Mouse (Mus musculus) forebrain, embryonic 15.5 days (tissue): Measurements from ENCODE around the gene Sh3bp5. TPM values are rescaled to one million over a fixed set of nuclear protein-coding genes. Genes with fewer than 3 reads are reported as not detected.

Source experiments
- ATAC-seq: fragments of 200-750 bp; cut with Nextera tagmentation; replicated peaks from 2 replicates; pipeline ENCODE4 v1.8.0; 2017; ENCODE audit warnings: mild to moderate bottlenecking, moderate TSS enrichment, moderate library complexity
- H3K27ac ChIP-seq: fragments of 300-500 bp; sonication (generic); replicated peaks from 2 replicates; pipeline ENCODE4 v1.5.1; 2015; ENCODE audit warnings: mild to moderate bottlenecking, inconsistent platforms
- H3K27me3 ChIP-seq: fragments of 300-500 bp; sonication (generic); 2 replicates; pipeline ENCODE4 v1.6.1; 2015; ENCODE audit warnings: inconsistent platforms
- H3K36me3 ChIP-seq: fragments of 300-500 bp; sonication (generic); 2 replicates; pipeline ENCODE4 v1.6.1; 2015; ENCODE audit warnings: mild to moderate bottlenecking, inconsistent platforms
- H3K4me1 ChIP-seq: fragments of 300-500 bp; sonication (generic); 2 replicates; pipeline ENCODE4 v1.6.1; 2015; ENCODE audit warnings: inconsistent platforms
- H3K4me2 ChIP-seq: fragments of 300-500 bp; sonication (generic); replicated peaks from 2 replicates; pipeline ENCODE4 v1.6.1; 2015; ENCODE audit warnings: mild to moderate bottlenecking, inconsistent platforms
- H3K4me3 ChIP-seq: fragments of 300-500 bp; sonication (generic); 2 replicates; pipeline ENCODE4 v1.5.1; 2015; ENCODE audit warnings: mild to moderate bottlenecking, inconsistent platforms
- H3K9ac ChIP-seq: fragments of 300-500 bp; sonication (generic); replicated peaks from 2 replicates; pipeline ENCODE4 v1.6.1; 2015; ENCODE audit warnings: mild to moderate bottlenecking, inconsistent platforms
- H3K9me3 ChIP-seq: fragments of 300-500 bp; sonication (generic); 2 replicates; pipeline ENCODE4 v1.6.1; 2016; ENCODE audit warnings: inconsistent platforms
- WGBS: fragments of 180-500 bp; shearing (Covaris S2); methylation state at CpG from one replicate; pipeline ENCODE4 v1.1.7; 2015; ENCODE audit warnings: mixed read lengths; 5-methylcytosine and 5-hydroxymethylcytosine counted together
- polyA plus RNA-seq: library from polyadenylated mRNA; unstranded; fragments of >200 nt; fragmentation: Nextera tagmentation; extraction: Ambion mirVana; gene quantifications from 2 replicates; pipeline ENCODE4 v1.2.1, GENCODE M21; 2015

Gene Sh3bp5
- polyA plus RNA-seq, 1 experiment from 2014 or later, result 115 TPM

DNA sequence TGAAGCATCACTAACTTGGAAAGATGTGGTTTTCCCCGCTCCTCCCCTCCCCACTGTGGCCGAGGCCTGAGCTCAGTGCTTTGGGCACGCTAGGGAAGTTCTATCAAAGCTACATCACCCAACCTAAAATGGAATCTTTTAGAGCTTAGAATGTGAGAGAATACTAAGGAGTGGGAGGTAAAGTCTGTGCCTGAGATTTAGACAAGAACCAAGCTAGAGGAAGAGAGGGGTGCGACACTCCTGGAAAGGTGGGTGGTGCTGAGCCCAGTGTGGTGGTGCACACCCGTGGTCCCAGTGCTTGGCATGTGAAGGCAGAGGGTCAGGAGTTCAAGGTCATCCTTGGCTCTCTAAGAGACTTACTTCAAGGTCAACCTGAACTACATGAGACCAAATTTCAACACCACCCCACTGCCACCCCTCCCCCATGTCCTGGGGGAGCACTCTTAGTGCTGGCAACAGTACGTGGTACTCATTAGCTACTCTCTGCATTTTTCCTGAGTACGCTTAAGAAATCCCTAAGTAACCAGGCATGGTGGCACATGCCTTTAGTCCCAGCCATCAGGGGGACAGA, 40.2 kb downstream of the Sh3bp5 start:
- Histone ChIP-seq H3K9ac (no peak overlapping the region), H3K27ac (no peak overlapping the region), H3K4me1 (no peaks in the 10 kb centered on the region), H3K36me3 (no peaks in the 10 kb centered on the region), H3K4me3 (no peak overlapping the region), H3K27me3 (no peaks in the 10 kb centered on the region), H3K4me2 (no peak overlapping the region), H3K9me3 (no peaks in the 10 kb centered on the region)
- 94% methylated on average over 7 of the region's 7 CpGs for WGBS
- ATAC-seq, result no peak

DNA sequence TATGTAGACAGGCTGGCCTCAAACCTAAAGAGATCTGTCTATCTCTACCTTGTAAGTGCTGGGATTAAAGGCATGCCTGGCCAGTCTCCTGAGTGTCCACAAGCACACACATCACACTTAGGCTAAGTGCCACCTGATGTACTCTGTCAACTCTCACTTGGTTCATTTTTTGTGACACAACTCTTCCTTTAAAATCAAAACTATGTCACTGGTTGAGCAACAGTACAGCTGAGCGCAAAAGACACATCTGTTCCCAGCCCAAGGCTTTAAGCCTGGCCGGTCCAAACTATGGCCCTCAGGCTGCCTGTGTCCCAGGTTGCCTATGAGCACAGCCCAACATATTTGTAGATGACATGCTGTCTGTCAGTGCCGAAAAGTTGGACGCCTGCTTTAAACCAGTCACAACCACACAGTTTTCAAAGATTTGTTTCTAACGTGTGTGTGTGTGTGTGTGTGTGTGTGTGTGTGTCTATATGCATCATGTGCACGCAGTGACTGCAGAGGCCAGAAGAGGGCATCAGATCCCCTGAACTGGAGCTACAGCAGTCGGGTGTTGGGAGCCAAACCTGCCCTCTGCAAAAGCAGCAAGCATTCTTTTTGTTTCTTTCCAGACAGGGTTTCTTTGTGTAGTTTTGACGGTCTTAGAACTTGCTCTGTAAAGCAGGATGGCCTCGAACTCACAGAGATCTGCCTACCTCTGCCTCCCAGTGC, 40.9 kb downstream of the Sh3bp5 start:
- Histone ChIP-seq H3K4me1 (no peaks in the 10 kb centered on the region), H3K9me3 (no peaks in the 10 kb centered on the region), H3K4me2 (no peak overlapping the region), H3K36me3 (no peaks in the 10 kb centered on the region), H3K27ac (no peak overlapping the region), H3K9ac (no peak overlapping the region), H3K27me3 (no peaks in the 10 kb centered on the region), H3K4me3 (no peak overlapping the region)
- no peak for ATAC-seq
- WGBS, result 97% methylated on average over 9 of the region's 9 CpGs

DNA sequence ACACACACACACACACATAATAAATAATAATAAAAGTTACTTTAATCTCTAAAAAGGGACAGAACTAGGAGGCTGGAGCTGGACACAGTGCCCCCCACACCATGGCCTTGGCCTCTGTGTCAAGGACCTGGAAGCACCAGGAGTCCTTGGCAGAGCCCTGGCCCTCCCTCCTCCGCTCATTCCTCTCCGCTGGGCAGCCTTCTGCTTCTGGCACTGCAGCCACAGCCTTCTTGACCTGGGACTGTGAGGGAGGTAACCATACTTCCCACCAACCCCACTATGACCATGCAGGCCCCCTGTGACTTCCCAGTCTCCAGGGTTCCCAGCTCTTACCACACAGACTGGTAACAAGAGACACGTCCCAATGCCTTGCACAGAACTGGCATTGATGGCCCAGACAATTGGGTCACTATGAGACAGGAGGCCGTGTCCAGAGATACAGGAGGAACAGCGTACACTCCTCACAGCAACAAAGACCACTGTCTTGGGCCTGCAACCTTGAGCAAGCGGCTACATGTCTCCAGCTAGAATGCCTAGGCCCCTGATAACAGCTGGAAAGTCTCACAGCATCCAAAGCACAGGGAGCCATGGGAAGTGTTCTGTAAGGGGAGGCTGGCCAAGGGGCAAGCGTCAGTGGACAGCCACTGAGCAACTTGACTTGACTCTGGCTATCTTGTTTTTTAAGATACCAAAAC, 41.8 kb downstream of the Sh3bp5 start:
- WGBS, result 92% methylated on average over 7 of the region's 7 CpGs
- no peaks in the 10 kb centered on the region for H3K27me3 ChIP-seq
- no peak overlapping the region for H3K27ac ChIP-seq
- ATAC-seq, result no peak
- no peak overlapping the region for H3K4me3 ChIP-seq
- H3K9me3 ChIP-seq, result no peaks in the 10 kb centered on the region
- no peak overlapping the region for H3K4me2 ChIP-seq
- H3K9ac ChIP-seq, result no peak overlapping the region
- no peaks in the 10 kb centered on the region for H3K36me3 ChIP-seq
- H3K4me1 ChIP-seq, result no peaks in the 10 kb centered on the region

DNA sequence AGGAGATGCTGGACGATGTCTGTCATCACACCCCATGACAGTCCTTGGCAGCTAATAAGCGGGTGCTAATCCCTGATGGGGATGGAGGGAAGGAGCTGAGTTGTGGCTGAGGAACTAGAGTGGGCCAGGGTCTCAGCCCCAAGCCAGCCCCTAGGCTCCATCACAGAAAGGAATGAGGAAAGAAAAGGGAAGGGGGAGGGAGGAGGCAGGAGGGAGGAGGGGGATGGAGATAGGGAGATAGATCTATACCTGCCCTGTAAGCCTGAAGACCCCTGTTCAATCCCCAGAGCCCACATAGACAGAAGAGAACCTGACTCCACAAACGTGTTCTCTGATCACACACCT, 42.4 kb downstream of the Sh3bp5 start:
- no peaks in the 10 kb centered on the region for H3K9me3 ChIP-seq
- H3K9ac ChIP-seq, result no peak overlapping the region
- H3K4me3 ChIP-seq, result no peak overlapping the region
- H3K4me2 ChIP-seq, result no peak overlapping the region
- ATAC-seq, result no peak
- H3K27ac ChIP-seq, result no peak overlapping the region
- H3K27me3 ChIP-seq, result no peaks in the 10 kb centered on the region
- no peaks in the 10 kb centered on the region for H3K36me3 ChIP-seq
- H3K4me1 ChIP-seq, result no peaks in the 10 kb centered on the region
- 75% methylated on average over 3 of the region's 3 CpGs for WGBS

DNA sequence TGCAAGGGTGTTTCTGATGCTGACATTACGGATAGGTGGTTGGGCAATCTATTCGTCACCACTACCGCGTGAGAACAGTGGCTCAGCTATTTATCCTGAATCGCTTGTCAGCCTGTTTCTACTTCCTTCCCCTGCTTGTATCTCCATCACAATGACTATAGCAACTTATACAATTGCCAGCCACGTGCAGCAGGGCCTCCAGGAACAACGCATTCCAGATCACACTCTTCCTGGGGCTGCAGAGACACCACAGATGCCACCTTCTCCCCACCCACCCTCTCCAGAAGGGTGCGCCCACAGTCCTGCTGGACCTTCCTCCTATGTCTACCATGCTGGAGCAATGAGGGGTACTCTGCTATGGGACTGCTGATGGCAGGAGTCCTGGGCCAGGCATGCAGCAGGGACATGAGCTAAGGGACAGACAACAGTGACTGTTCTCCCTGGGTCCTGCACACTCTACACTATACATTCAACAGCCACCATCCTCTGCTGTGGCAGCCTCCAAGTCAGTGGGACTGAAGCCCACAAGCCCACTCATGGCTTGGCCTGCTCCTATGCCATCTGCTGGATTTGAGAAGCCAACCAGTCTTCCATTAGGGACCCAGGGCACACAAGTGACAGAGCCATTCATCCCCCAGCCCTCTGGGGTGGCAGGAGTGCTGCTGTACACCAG, 42.9 kb downstream of the Sh3bp5 start:
- H3K4me1 ChIP-seq, result no peaks in the 10 kb centered on the region
- WGBS, result 77% methylated on average over 8 of the region's 8 CpGs
- H3K27me3 ChIP-seq, result no peaks in the 10 kb centered on the region
- H3K9ac ChIP-seq, result no peak overlapping the region
- ATAC-seq, result no peak
- no peak overlapping the region for H3K4me3 ChIP-seq
- H3K27ac ChIP-seq, result no peak overlapping the region
- no peak overlapping the region for H3K4me2 ChIP-seq
- H3K9me3 ChIP-seq, result no peaks in the 10 kb centered on the region
- no peaks in the 10 kb centered on the region for H3K36me3 ChIP-seq

DNA sequence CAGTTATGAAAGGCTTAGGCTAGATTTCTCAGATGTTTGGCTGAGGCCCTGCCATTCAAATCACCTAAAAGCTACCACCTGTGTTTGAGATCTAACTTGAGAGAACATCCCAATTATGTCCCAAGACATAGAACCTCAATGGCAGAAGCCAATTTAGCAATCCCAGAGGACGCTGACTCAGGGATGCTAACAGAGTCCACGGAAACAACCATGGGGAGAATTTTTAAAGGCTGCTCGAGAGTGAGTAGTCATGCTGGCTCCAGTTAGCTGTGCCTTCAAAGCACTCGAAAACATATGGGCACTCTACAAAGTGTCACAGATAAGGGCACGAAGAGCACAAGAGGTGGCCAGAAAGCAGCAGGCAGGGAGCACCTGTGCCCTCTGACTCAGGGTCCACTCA, 43.6 kb downstream of the Sh3bp5 start:
- no peak for ATAC-seq
- WGBS, result 82% methylated on average over 5 of the region's 5 CpGs

DNA sequence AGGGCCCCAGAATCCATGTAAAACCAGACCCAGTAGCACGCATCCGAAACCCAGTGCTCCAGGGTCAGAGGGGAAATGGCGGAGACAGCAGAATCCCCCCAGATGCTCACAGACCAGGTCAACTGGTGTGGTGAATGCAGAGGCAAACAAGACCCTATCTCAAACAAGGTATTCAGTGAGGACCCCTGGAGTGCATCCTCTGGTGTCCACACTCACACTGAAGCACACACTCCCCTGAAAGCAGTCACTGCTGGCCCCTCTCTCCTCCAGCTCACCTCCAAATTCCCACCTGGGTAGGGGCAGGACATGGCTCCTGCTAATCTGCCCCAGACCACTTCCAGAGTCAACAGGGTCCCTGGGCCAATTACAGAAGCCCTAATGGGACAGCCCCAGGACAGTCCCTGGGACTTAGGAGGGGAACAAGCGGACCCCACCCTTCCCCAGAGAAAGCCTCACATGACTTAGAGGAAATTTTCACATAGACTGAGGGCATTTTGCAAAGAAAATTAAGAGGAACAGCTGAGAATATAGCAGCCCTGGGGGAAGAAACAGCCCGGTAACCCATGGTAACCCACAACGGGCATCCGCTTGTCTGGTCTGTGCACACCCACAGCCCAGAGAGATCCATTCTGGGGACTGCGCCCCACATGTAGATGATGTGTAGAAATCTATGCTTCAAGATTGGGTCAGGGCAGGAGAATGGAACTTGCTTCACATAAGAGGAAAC, 46.3 kb downstream of the Sh3bp5 start:
- no peaks in the 10 kb centered on the region for H3K9me3 ChIP-seq
- 93% methylated on average over 8 of the region's 8 CpGs for WGBS
- H3K4me2 ChIP-seq, result no peak overlapping the region
- no peak overlapping the region for H3K4me3 ChIP-seq
- no peaks in the 10 kb centered on the region for H3K27me3 ChIP-seq
- no peak overlapping the region for H3K9ac ChIP-seq
- no peaks in the 10 kb centered on the region for H3K36me3 ChIP-seq
- no peak overlapping the region for H3K27ac ChIP-seq
- no peak for ATAC-seq
- H3K4me1 ChIP-seq, result no peaks in the 10 kb centered on the region

More for the DNA sequence above, 43.6 kb downstream of the Sh3bp5 start:
- no peaks in the 10 kb centered on the region for H3K9me3 ChIP-seq
- H3K27ac ChIP-seq, result no peak overlapping the region
- no peaks in the 10 kb centered on the region for H3K36me3 ChIP-seq
- H3K9ac ChIP-seq, result no peak overlapping the region
- no peak overlapping the region for H3K4me2 ChIP-seq
- no peaks in the 10 kb centered on the region for H3K27me3 ChIP-seq
- no peaks in the 10 kb centered on the region for H3K4me1 ChIP-seq
- H3K4me3 ChIP-seq, result no peak overlapping the region

DNA sequence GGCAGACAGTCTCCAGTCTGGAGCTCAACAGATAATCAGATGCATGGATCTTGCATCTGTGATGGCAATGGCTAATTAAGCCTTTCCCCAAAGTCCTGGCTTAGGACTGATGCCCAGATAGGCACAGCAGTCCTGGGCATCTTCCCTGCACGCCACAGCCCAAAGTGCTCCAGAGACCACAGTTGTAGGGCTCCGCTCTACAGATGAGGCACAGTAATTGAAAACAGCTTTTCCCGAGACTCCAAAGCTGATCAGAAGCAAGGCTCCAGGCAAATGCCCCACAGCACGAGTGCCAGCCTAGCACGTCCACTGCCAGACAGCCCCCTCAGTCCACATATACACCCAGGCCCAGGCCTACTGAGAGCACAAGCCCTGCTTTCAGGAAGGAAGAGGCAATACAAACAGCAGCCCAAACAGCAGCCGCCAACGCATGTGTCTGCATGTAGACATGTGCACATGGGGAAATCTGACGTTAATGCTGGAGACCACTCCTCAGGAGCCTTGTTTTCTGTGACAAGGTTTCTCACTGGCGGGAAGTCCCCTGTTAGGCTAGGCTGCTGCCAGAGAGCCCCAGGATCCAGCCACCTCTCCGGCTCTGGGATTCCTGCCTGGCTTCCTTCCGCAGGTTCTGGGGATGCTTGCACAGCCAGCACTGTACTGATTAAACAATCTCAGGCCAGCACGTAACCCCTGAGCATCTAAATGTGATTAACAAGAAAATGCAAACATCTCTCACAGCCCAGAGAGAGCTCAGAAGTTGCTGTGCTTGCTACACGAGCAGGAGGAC, 47.6 kb downstream of the Sh3bp5 start:
- Histone ChIP-seq H3K9me3 (no peaks in the 10 kb centered on the region), H3K4me3 (no peak overlapping the region), H3K36me3 (no peaks in the 10 kb centered on the region), H3K4me1 (no peaks in the 10 kb centered on the region), H3K27me3 (no peaks in the 10 kb centered on the region), H3K9ac (no peak overlapping the region), H3K4me2 (no peak overlapping the region), H3K27ac (no peak overlapping the region)
- no peak for ATAC-seq
- WGBS, result 78% methylated on average over 13 of the region's 13 CpGs

DNA sequence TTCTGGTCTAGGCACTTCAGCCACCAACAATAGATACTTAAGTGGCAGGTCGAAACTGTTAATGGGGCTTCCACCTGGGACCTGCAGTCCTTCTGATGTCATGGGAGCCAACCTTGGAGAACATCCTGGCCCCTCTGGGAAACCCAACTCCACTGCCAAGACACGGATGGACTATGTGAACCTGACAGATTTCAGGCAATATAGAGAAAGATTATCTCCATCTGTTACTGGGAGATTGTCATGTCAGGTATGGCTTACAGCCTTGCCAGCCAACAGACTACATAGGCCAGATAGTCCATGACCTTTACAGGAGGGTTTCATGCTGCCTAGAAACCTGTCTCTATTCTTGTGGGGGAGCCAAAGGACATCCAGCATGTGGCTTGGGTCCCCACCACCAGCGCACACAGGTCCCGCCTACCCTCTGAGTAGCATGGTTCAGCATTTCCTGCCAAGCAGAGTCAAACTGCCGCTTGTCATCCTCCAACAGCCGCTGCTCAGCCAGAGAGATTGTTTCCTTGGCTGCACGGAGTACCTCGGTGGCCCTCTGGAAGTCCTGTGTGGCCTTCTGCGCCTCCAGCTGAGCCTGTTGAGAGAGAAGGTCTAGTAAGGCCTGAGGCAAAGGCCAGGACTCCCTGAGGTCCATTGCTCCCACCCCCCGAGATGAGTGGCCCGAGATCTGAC, 48.4 kb downstream of the Sh3bp5 start:
- no peaks in the 10 kb centered on the region for H3K4me1 ChIP-seq
- H3K9me3 ChIP-seq, result no peaks in the 10 kb centered on the region
- 87% methylated on average over 11 of the region's 11 CpGs for WGBS
- H3K4me2 ChIP-seq, result no peak overlapping the region
- no peak for ATAC-seq
- no peak overlapping the region for H3K4me3 ChIP-seq
- H3K9ac ChIP-seq, result no peak overlapping the region
- no peak overlapping the region for H3K27ac ChIP-seq
- H3K36me3 ChIP-seq, result 0 out of 2 replicates have a peak, but pooled peaks cover 3% of the 10 kb centered on the region
- no peaks in the 10 kb centered on the region for H3K27me3 ChIP-seq

DNA sequence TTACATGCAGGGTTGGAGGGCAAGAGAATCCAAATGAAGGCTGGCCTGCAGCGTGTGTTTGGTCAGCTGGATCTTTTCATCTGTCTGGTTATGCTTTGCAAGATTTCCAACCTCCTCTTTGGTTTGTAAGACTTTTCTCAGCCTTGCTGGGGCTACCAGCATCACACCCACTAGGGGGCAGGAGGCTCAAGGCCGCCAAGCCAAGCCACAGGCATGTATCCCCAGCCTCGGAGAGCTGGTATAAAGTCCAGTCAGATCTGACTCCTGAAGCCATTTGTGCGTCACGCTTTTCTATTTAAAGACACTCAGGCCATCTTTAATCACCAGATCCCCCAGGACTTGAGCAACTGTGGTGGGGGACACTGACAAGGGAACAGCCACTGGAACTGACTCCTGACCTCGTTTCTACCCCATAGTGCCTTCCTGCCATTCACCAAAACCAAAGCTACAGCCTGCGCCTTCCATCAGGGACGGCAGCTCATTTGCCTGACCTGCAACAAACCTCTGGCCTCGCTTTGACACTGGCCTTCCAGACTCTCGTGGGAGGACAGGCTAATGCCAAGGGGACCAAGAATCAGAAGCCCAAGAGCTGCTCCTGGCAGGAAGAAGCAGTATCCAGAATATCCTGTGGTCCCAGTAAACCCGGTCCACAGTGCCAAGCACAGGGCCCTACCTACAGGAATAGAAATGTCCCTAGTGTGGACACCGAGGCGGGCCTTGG, 49.7 kb downstream of the Sh3bp5 start:
- no peak for ATAC-seq
- H3K4me1 ChIP-seq, result no peaks in the 10 kb centered on the region
- WGBS, result 56% methylated on average over 13 of the region's 13 CpGs

More for the DNA sequence above, 49.7 kb downstream of the Sh3bp5 start:
- Histone ChIP-seq H3K4me3 (no peak overlapping the region), H3K4me2 (no peak overlapping the region), H3K36me3 (0 out of 2 replicates have a peak, but pooled peaks cover 4% of the 10 kb centered on the region), H3K27me3 (no peaks in the 10 kb centered on the region), H3K9me3 (no peaks in the 10 kb centered on the region), H3K27ac (no peak overlapping the region), H3K9ac (no peak overlapping the region)
